Mouse (Mus musculus) brain, embryonic 14.5 days (tissue): ENCODE measurements around the gene Ap2a1.

Source experiments
- CTCF ChIP-seq: fragments of 200-500 bp; IDR thresholded peaks from 2 replicates; pipeline ENCODE4 v1.5.1; 2012; ENCODE audit warnings: inconsistent platforms, mild to moderate bottlenecking, moderate library complexity, borderline replicate concordance; ENCODE audit not compliant: insufficient read depth, insufficient read length; ENCODE audit errors: extremely low read depth
- POLR2A ChIP-seq: fragments of 200-500 bp; IDR thresholded peaks from 2 replicates; pipeline ENCODE4 v1.6.1; 2012; ENCODE audit warnings: mild to moderate bottlenecking, inconsistent platforms, borderline replicate concordance; ENCODE audit not compliant: poor library complexity, insufficient read depth, insufficient read length, severe bottlenecking; ENCODE audit errors: extremely low read depth

DNA sequence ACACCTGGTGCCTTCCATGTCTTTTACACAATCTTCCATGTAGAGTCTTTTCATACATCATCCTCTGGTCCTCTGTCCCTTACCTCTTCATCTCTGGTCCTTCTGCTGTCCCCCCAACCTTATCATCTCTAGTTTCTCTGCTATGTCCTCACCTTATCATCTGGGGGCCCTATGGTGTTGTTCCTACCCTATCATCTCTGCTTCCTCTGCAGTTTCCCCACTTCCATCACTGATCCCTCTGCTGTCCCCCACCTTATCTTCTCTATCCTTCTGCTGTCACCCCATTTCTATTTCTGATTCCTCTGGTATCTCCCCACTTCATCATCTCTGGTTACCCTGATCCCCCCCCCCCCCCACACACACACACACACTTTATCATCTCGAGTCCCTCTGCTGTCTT, 726 bp downstream of the Ap2a1 start:
- no peak for TF ChIP-seq CTCF
- TF ChIP-seq POLR2A: no peak
